Mouse (Mus musculus): Measurements from ENCODE around the gene Fam104a. TPM values are rescaled to one million over a fixed set of nuclear protein-coding genes. Genes with fewer than 3 reads are reported as not detected.
"Not testable (repeated sequence)": the region's sequence is repeated elsewhere in the genome, so short reads cannot be mapped to it uniquely, and the experiment has no call there.

The Fam104a gene
- polyA plus RNA-seq, 1 experiment, result 26.5 TPM

DNA sequence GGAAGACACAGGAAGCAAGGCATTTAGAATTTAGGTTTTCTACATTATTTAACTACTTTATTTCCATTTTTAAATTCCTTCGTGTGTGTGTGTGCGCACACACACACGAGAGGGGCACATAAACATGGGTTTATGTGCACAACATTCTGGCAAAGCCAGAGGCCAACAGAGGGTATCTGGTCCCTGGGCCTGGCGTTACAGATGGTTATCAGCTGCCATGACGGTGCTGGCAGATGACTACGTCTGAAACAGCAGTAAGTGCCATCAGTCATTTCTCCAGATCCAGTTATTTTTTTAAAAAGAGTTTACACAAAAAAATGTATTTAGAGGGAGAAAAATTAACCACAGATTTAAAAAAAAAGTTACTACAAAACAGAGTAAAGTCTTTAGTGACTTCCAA lies 17.8 kb downstream of the Fam104a start:
- DNase-seq (ENCODE audit: low spot score), result no peak

DNA sequence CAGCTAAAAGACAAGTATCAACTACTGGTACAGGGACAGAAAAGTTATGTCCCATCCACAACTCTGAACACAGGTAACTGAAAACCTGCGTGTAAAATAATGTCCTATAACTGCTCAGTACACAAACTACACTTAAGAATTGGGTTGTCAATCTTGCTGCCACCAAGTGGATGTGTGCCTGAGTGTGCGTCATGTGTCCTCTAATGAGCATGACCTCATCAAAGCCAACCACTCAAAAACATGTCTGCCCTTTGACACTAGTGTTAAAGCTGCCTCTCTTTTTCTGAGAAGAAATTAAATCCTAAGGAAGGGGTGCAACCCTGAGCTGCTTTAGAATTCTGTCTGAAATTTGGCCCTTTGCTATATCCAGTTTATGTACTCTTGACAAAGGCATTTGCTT lies 19.7 kb downstream of the Fam104a start:
- DNase-seq (ENCODE audit: low spot score), result no peak

GRCm38 (mm10) chr11:113661835-113662351 lies 22.1 kb downstream of the Fam104a start:
- DNase-seq (ENCODE audit: low spot score), result no peak

DNA sequence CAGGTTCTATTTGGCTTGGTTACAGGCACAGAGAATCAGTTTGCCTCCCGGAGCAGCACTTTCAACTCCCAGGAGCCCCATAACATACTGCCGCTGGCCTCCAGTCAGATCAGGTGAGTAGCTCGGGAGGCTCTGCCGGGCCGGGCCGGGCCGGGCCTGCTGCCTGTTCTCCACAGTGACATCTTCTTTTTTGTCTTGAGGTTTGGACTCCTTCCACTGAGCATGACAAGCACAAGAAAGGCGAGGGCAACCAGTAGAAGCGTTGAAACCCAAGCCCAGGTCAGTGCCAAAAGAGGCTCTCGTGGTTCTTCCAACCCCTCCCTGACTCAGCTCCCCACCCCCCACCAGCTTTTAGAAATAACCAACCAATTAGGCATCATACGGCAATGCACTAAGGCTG lies 23.0 kb downstream of the Fam104a start:
- no peak for DNase-seq (ENCODE audit: low spot score)

DNA sequence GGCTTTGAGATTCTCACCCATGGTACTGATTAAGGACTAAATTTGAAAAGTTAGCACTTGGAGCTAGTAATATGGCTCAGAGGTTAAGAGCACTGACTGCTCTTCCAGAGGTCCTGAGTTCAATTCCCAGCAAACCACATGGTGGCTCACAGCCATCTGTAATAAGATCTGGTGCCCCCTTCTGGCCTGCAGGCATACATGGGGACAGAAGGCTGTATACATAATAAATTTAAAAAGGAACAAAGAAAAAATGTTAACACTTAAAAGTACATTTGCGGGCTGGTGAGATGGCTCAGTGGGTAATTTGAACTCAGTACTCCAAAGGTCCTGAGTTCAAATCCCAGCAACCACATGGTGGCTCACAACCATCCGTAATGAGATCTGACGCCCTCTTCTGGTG lies 23.7 kb downstream of the Fam104a start:
- not testable (repeated sequence) for DNase-seq (ENCODE audit: low spot score)

GRCm38 (mm10) chr11:113658763-113659162 lies 25.2 kb downstream of the Fam104a start:
- DNase-seq (ENCODE audit: low spot score), result no peak

GRCm38 (mm10) chr11:113658319-113658718 lies 25.6 kb downstream of the Fam104a start:
- DNase-seq (ENCODE audit: low spot score), result no peak

DNA sequence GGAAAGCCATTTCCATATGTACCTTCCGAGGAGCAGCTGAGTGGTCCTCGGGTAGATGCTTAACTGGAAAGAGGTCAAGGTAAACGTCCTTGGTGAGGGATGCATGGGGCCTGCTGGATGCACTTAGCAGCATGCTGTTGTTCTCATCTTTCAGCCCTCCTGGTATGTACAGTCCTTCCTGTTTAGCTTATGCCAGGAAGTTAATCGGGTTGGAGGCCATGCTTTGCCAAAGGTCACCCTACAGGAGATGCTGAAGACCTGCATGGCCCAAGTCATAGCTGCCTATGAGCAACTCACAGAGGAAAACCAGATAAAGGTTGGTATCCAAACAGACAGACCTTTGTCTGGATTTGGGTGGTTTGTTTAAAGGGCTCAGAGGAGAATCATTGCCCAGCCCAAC lies 26.7 kb downstream of the Fam104a start:
- DNase-seq (ENCODE audit: low spot score), result no peak

DNA sequence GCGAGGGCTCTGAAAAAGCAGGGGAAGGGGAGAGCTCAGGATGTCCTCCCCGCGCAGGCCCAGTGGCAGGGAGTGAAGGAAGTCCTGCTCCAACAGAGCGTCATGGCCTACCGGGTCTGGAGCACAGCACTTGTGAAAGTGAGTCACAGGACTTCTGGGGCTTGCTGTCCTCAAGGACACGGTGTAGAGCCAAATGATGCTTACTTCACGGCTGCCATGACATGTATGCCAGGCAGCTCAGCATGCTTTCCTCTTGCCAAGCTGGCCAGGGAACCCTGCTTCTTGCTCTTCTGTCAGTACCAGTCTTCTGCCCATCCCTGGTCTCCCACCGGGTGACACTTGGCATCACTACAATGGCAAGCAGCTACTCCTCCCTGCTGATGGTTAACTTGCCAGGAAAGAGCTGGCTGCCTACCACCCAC lies 27.4 kb downstream of the Fam104a start:
- no peak for DNase-seq (ENCODE audit: low spot score)

- DNase-seq (ENCODE audit: low spot score), result no peak
Measured at GRCm38 (mm10) chr11:113654561-113655270, 29.2 kb downstream of the Fam104a start.

GRCm38 (mm10) chr11:113654105-113654504 lies 29.9 kb downstream of the Fam104a start:
- no peak for DNase-seq (ENCODE audit: low spot score)

- DNase-seq (ENCODE audit: low spot score), result no peak
Measured at GRCm38 (mm10) chr11:113652516-113652915, 31.4 kb downstream of the Fam104a start.

DNA sequence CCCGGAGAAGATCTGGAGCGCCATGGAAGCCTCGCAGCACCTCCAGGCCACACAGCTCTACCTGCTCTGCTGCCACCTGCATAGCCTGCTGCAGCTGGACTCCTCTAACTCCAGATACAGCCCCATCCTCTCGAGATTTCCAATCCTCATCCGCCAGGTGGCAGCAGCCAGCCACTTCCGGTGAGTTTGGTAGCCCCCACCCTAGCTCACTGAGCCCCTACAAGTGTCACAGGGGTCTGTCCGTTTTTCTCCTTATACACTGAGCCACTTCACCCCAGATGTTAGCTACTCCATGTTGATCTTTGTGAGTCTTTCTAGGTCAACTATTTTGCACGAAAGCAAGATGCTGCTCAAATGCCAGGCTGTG lies 32.1 kb downstream of the Fam104a start:
- no peak for DNase-seq (ENCODE audit: low spot score)

DNA sequence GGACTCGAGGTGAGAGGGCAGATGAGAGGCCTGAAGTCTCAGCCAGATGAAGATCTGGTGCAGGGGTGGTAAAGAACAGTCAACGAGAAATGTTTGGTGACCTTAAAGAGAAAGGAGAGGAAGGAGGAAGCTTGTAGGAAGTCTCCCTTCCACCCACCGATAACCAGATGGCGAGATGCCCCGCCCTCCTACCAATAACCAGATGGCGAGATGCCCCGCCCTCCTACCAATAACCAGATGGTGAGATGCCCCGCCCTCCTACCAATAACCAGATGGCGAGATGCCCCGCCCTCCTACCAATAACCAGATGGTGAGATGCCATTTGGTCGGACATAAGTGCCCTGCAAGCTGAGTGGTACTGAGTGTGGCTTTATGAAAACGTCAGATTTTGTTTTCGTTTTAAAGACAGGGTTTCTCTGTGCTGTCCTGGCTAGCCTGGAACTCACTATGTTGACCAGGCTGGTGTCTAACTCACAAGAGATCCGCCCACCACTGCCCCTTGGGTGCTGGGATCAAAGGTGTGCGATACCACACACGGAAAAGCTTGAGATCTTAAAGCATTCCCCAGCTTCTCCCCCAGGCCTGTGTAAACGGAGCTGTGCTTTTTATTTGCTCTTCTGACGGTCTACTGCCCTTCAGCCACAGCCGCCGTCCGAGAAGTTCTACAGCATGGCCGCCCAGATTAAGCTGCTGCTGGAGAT lies 32.6 kb downstream of the Fam104a start:
- DNase-seq (ENCODE audit: low spot score), result no peak

- peak; percentile 57 for DNase-seq (ENCODE audit: low spot score)
Measured at GRCm38 (mm10) chr11:113649353-113650210, 34.4 kb downstream of the Fam104a start, which contains the start of gene Slc39a11. Gene Slc39a11, minus strand, starts transcription at chr11:113650079.

DNA sequence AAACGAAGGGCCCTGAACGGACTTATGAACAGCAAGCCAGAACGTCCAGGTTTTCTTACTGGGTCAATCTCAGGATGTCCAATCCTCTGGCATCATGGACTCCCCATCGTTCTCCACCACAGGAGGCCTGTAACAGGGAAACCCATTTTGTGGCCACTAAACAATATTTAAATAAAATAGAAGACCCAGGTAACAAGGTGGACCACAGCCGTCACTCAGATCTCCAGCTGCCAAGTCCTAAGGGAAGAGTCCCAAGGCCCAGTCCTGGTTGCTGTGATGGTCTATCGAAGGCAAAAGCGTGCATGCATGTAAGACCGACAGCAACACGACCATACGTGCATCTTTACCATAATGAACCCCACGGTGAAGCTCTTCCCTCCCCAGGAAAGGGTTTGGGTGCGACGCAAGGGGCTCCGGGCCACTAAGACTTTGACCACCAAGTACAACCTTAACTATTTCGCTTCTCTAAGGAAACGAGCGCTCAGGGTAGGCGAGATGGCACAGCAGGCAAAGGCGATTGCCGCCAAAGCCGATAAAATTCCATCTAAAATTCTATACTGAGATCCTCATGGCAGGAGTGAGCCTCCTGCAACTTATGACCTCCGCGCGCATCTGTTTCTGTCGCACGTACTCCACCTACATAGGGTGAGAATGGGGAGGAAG lies 35.1 kb downstream of the Fam104a start, which contains the start of gene Cog1:
TSS of gene Cog1 (plus strand) at position 480 of the 663 bp plus-strand sequence.
- no peak for DNase-seq (ENCODE audit: low spot score)

- peak; percentile 65 for DNase-seq (ENCODE audit: low spot score)
Measured at GRCm38 (mm10) chr11:113648152-113648551, 35.8 kb downstream of the Fam104a start.

DNA sequence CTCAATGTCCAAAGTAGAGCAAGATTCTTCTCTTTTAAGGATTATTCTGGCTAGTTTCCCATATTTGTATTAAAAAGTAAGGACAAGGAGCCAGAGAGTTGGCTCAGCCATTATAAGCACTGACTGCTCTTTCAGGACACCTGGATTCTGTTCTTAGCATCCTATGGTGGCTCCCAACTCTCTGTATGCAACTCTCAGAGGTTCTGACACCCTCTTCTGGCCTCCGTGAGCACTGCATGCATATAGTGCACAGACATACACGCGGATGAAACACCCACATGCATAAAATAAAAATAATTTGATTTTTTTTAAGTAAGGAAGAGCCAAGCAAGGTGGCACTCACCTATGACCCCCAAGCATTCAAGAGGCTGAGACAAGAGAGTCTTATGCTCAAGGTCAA lies 38.8 kb downstream of the Fam104a start:
- DNase-seq (ENCODE audit: low spot score), result no peak

DNA sequence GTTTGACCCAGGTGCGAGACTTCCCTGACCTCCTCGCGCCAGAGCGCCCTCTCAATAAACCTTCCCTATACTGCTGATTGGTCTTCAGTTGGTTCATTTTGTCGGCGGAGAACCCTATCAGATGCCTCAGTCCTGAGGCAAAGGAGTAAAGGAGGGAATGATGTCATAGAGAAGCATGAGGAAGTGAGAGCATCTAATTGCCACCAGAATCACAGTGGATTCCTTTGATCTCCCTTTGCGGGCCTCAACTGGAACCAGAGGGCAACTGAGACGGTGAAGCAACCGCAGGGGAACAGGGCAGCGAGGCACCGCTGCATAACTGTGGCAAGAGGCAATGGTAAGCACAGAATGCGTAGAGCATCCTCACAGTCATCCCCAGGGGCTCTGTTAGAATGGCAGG lies 45.3 kb downstream of the Fam104a start:
- no peak for DNase-seq (ENCODE audit: low spot score)

DNA sequence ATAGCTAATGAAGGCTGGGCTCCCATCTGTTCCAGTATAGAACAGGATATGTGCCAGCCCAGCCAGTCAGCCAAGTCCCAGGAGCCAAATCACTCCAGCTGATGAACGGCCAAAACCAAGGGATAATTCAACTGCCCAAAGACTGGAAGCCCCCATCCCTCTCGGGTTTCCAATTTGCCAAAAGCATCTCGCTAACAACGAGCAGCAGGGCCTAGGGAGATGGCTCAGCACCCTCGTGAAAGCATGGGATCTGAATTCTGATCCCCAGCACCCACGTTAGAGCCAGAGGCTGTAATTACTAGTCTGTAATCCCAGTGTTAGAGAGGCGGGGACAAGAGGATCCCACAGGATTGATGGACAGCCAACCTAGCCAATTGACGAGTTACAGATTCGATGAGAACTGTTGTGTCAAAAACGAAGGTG lies 49.2 kb downstream of the Fam104a start:
- DNase-seq (ENCODE audit: low spot score), result no peak

- DNase-seq (ENCODE audit: low spot score), result no peak
Measured at GRCm38 (mm10) chr11:113633398-113633797, 50.6 kb downstream of the Fam104a start.

GRCm38 (mm10) chr11:113632303-113632702 lies 51.7 kb downstream of the Fam104a start:
- no peak for DNase-seq (ENCODE audit: low spot score)
